Mouse (Mus musculus) stomach, postnatal 0 days (tissue): Measurements from ENCODE around the gene Erbb4. TPM values are rescaled to one million over a fixed set of nuclear protein-coding genes. Genes with fewer than 3 reads are reported as not detected.

ENCODE experiments used
- ATAC-seq: fragments of 200-750 bp; cut with Nextera tagmentation; 2 replicates; pipeline ENCODE4 v1.8.0; 2017; ENCODE audit not compliant: low FRiP score, low TSS enrichment
- DNase-seq: peaks from one replicate; pipeline ENCODE4 v3.0.0-alpha.2; 2016; ENCODE audit warnings: low spot score
- H3K27ac ChIP-seq: fragments of 300-500 bp; sonication (generic); replicated peaks from 2 replicates; pipeline ENCODE4 v1.5.1; 2014; ENCODE audit warnings: mild to moderate bottlenecking, control low read depth
- H3K27me3 ChIP-seq: fragments of 300-500 bp; sonication (generic); 2 replicates; pipeline ENCODE4 v1.6.1; 2014; ENCODE audit warnings: low read length; ENCODE audit not compliant: control insufficient read depth, insufficient read depth
- H3K36me3 ChIP-seq: fragments of 300-500 bp; sonication (generic); 2 replicates; pipeline ENCODE4 v1.6.1; 2014; ENCODE audit warnings: low read length, mixed read lengths; ENCODE audit not compliant: control insufficient read depth, insufficient read depth
- H3K4me1 ChIP-seq: fragments of 300-500 bp; sonication (generic); replicated peaks from 2 replicates; pipeline ENCODE4 v1.6.1; 2014; ENCODE audit warnings: antibody characterized with exemption; ENCODE audit not compliant: control insufficient read depth, insufficient read depth
- H3K4me2 ChIP-seq: fragments of 300-500 bp; sonication (generic); replicated peaks from 2 replicates; pipeline ENCODE4 v1.6.1; 2014; ENCODE audit warnings: low read depth, mild to moderate bottlenecking, control low read depth, moderate library complexity
- H3K4me3 ChIP-seq: fragments of 300-500 bp; sonication (generic); 2 replicates; pipeline ENCODE4 v1.5.1; 2014; ENCODE audit warnings: low read depth, low read length, control low read depth
- H3K9ac ChIP-seq: fragments of 300-500 bp; sonication (generic); 2 replicates; pipeline ENCODE4 v1.6.1; 2014; ENCODE audit warnings: mild to moderate bottlenecking, low read length, control low read depth, mixed read lengths
- H3K9me3 ChIP-seq: fragments of 300-500 bp; sonication (generic); 2 replicates; pipeline ENCODE4 v1.6.1; 2016; ENCODE audit warnings: low read length; ENCODE audit not compliant: control insufficient read depth
- CTCF ChIP-seq: IDR thresholded peaks from 2 replicates; pipeline ENCODE4 v1.5.1; 2016; ENCODE audit warnings: antibody characterized with exemption, low read depth, mild to moderate bottlenecking, moderate library complexity
- EP300 ChIP-seq: optimal IDR thresholded peaks from 2 replicates; pipeline ENCODE3; 2016; ENCODE audit warnings: antibody characterized with exemption
- WGBS: fragments of 180-500 bp; shearing (Covaris S2); extraction: QIAGEN DNeasy Blood & Tissue Kit; methylation state at CpG from one replicate; pipeline ENCODE4 v1.1.7; 2014; 5-methylcytosine and 5-hydroxymethylcytosine counted together
- polyA plus RNA-seq: library from polyadenylated mRNA; unstranded; fragments of >200 nt; fragmentation: Nextera tagmentation; extraction: Ambion mirVana; gene quantifications from 2 replicates; pipeline ENCODE4 v1.2.1, GENCODE M21; 2015

The Erbb4 gene
- polyA plus RNA-seq, 1 experiment from 2014 or later: not detected

- no peak overlapping the region for H3K4me2 ChIP-seq
- H3K9me3 ChIP-seq: no peaks in the 10 kb centered on the region
- H3K36me3 ChIP-seq: no peaks in the 10 kb centered on the region
- no peak overlapping the region for H3K27ac ChIP-seq
- 54% methylated on average over 7 of the region's 7 CpGs for WGBS
- no peaks in the 10 kb centered on the region for H3K4me1 ChIP-seq
- ATAC-seq (no peak), DNase-seq (no peak)
- no peaks in the 10 kb centered on the region for H3K27me3 ChIP-seq
- TF ChIP-seq EP300 (no peak), CTCF (no peak)
- H3K9ac ChIP-seq: no peak overlapping the region
- no peak overlapping the region for H3K4me3 ChIP-seq
Observed at GRCm38 (mm10) chr1:68142562-68143350, 965.1 kb downstream of the Erbb4 start.

GRCm38 (mm10) chr1:68134943-68135342 lies 972.9 kb downstream of the Erbb4 start:
- Histone ChIP-seq H3K9me3 (no peaks in the 10 kb centered on the region), H3K4me2 (no peak overlapping the region), H3K27ac (no peak overlapping the region), H3K36me3 (no peaks in the 10 kb centered on the region), H3K9ac (no peak overlapping the region), H3K4me3 (no peak overlapping the region), H3K27me3 (no peaks in the 10 kb centered on the region), H3K4me1 (no peaks in the 10 kb centered on the region)
- DNase-seq (no peak), ATAC-seq (no peak)
- TF ChIP-seq CTCF: no peak
- no peak for TF ChIP-seq EP300

- no peaks in the 10 kb centered on the region for H3K27me3 ChIP-seq
- no peak overlapping the region for H3K4me2 ChIP-seq
- ATAC-seq (no peak), DNase-seq (no peak)
- WGBS: 66% methylated on average over 2 of the region's 2 CpGs
- no peaks in the 10 kb centered on the region for H3K9me3 ChIP-seq
- no peak overlapping the region for H3K9ac ChIP-seq
- H3K27ac ChIP-seq: no peak overlapping the region
- TF ChIP-seq CTCF: no peak
- no peak for TF ChIP-seq EP300
- H3K4me3 ChIP-seq: no peak overlapping the region
- no peaks in the 10 kb centered on the region for H3K4me1 ChIP-seq
- no peaks in the 10 kb centered on the region for H3K36me3 ChIP-seq
Observed at GRCm38 (mm10) chr1:68134450-68134849, 973.4 kb downstream of the Erbb4 start.

- H3K36me3 ChIP-seq: no peaks in the 10 kb centered on the region
- no peak overlapping the region for H3K4me3 ChIP-seq
- H3K4me2 ChIP-seq: no peak overlapping the region
- H3K9me3 ChIP-seq: no peaks in the 10 kb centered on the region
- no peak overlapping the region for H3K27ac ChIP-seq
- ATAC-seq (no peak), DNase-seq (no peak)
- WGBS: 84% methylated on average over 2 of the region's 2 CpGs
- TF ChIP-seq CTCF: no peak
- TF ChIP-seq EP300: no peak
- no peaks in the 10 kb centered on the region for H3K27me3 ChIP-seq
- no peak overlapping the region for H3K9ac ChIP-seq
- no peaks in the 10 kb centered on the region for H3K4me1 ChIP-seq
Observed at GRCm38 (mm10) chr1:68123541-68123940, 984.3 kb downstream of the Erbb4 start.

GRCm38 (mm10) chr1:68120364-68120763 lies 987.5 kb downstream of the Erbb4 start:
- Histone ChIP-seq H3K27ac (no peak overlapping the region), H3K9me3 (no peaks in the 10 kb centered on the region), H3K27me3 (no peaks in the 10 kb centered on the region), H3K4me1 (no peaks in the 10 kb centered on the region), H3K4me2 (no peak overlapping the region), H3K9ac (no peak overlapping the region), H3K4me3 (no peak overlapping the region), H3K36me3 (no peaks in the 10 kb centered on the region)
- no peak for ATAC-seq
- 70% methylated on average over 7 of the region's 7 CpGs for WGBS
- no peak for DNase-seq
- no peak for TF ChIP-seq EP300
- TF ChIP-seq CTCF: no peak

GRCm38 (mm10) chr1:68115721-68116120 lies 992.1 kb downstream of the Erbb4 start:
- H3K27me3 ChIP-seq: no peaks in the 10 kb centered on the region
- H3K9ac ChIP-seq: no peak overlapping the region
- no peak for DNase-seq
- 74% methylated on average over 5 of the region's 5 CpGs for WGBS
- no peak for ATAC-seq
- no peak overlapping the region for H3K4me2 ChIP-seq
- TF ChIP-seq EP300: no peak
- no peak for TF ChIP-seq CTCF
- no peak overlapping the region for H3K4me3 ChIP-seq
- no peak overlapping the region for H3K27ac ChIP-seq
- H3K36me3 ChIP-seq: no peaks in the 10 kb centered on the region
- no peaks in the 10 kb centered on the region for H3K4me1 ChIP-seq
- H3K9me3 ChIP-seq: no peaks in the 10 kb centered on the region
